Mouse (Mus musculus) liver, adult 2 months (tissue): ENCODE measurements around the gene Mlana.

Experiments used
- CTCF ChIP-seq: fragments of 200-500 bp; IDR thresholded peaks from 2 replicates; pipeline ENCODE4 v1.5.1; 2011; ENCODE audit warnings: low read depth, low read length, control low read depth
- POLR2A ChIP-seq: fragments of 200-500 bp; IDR thresholded peaks from 2 replicates; pipeline ENCODE4 v1.6.1; 2011; ENCODE audit warnings: low read length, control low read depth; ENCODE audit not compliant: insufficient read depth; ENCODE audit errors: extremely low read depth

- TF ChIP-seq CTCF (no peak), POLR2A (no peak)
These were observed 56.3 kb downstream of the Mlana start for GRCm38 (mm10) chr19:29753939-29754338.
